Mouse (Mus musculus) CD4-positive, CD25-positive, alpha-beta regulatory T cell, adult 2 months (primary cell): ENCODE measurements around the gene Morc3.

Experiments
- DNase-seq: peaks from one replicate; pipeline ENCODE4 v3.0.0-alpha.2; 2012; ENCODE audit warnings: low read depth, low spot score

Gene Morc3

DNA sequence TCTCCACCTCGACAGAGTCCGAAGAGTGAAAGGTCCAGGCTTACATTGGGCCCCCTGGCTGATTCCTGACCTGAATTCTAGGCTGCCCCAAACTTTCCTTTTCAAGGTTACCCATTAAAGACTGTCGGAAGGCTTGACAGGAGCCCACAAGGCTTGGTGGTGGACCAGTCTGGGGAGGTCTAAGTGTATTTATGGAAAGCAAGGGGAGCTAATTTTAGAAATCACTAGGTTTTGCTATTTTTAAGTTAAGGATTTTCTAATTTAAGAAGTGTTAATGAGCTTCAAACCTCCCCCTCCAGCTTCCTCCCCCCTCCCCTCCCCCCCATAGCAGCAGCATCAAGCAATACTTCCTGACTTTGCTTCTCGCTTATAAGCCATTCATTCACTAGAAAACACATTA is 88.8 kb downstream of the Morc3 start:
- no peak for DNase-seq

DNA sequence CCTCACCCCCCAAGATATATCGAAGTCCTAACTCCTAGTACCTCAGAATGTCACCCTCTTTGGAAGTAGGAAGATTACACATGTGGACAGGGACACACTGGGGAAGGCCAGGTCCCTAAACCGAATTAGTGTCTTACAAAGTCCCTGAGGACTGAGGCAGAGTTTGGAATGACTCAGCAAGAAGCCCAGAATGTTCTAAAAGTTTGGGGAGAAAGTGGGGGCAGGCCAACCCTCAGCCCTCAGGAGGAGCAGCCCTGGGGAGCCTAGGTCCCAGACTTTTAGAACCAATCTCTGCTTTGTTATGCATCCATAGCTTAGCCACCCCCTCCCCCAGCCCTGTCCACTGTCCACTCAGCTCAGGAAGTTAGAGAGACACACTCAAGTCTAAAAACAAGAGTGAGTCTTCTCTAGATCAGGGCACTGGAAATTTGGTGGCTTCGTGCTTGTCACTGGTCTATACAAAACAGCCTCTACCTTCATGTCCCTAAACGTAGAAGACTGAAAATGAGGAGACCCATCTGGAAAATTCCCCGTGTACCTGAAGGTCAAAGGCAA is 91.0 kb downstream of the Morc3 start:
- DNase-seq = no peak

DNA sequence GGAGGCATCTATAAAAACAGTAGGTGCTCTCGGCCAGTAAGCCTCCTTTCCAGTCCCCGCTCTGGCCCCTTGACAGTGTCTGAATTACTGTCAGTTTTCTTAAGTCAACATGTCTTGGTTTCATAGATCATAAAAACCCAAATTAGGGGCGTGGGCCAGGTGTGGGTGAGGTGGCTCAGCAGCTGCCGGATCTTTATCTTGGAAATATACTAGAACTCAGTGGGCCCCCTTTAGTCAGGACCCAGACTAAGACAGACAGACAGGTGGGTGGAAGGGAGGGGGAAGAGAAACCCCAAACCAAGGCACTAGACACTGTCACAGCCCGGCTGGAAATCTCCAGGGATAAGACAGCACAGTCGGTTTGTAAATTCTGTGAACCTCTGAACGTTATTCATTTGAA is 91.9 kb downstream of the Morc3 start:
- no peak for DNase-seq
